Mouse (Mus musculus) lung, embryonic 16.5 days (tissue): ENCODE measurements at regions not wholly inside any gene's neighbourhood (a gene's known extent, or its start where the extent isn't known, plus 50 kb on each side); places are given as distances from the start of the nearest gene placed in this dataset.

ENCODE experiments used
- ATAC-seq: fragments of 200-750 bp; cut with Nextera tagmentation; 2 replicates; pipeline ENCODE4 v1.8.0; 2017; ENCODE audit warnings: low read depth, mild to moderate bottlenecking, moderate library complexity
- H3K27ac ChIP-seq: fragments of 300-500 bp; sonication (generic); 2 replicates; pipeline ENCODE4 v1.5.1; 2014; ENCODE audit warnings: mild to moderate bottlenecking, control low read depth, low read length
- H3K27me3 ChIP-seq: fragments of 300-500 bp; sonication (generic); 2 replicates; pipeline ENCODE4 v1.6.1; 2014; ENCODE audit warnings: low read depth, low read length, mixed read lengths; ENCODE audit not compliant: control insufficient read depth, insufficient read depth
- H3K36me3 ChIP-seq: fragments of 300-500 bp; sonication (generic); 2 replicates; pipeline ENCODE4 v1.6.1; 2014; ENCODE audit warnings: low read length; ENCODE audit not compliant: control insufficient read depth, insufficient read depth
- H3K4me1 ChIP-seq: fragments of 300-500 bp; sonication (generic); replicated peaks from 2 replicates; pipeline ENCODE4 v1.6.1; 2014; ENCODE audit warnings: low read length, mixed read lengths; ENCODE audit not compliant: control insufficient read depth, insufficient read depth
- H3K4me2 ChIP-seq: fragments of 300-500 bp; sonication (generic); 2 replicates; pipeline ENCODE4 v1.6.1; 2014; ENCODE audit warnings: low read depth, low read length, control low read depth
- H3K4me3 ChIP-seq: fragments of 300-500 bp; sonication (generic); 2 replicates; pipeline ENCODE4 v1.5.1; 2014; ENCODE audit warnings: mild to moderate bottlenecking, low read length, control low read depth
- H3K9ac ChIP-seq: fragments of 300-500 bp; sonication (generic); 2 replicates; pipeline ENCODE4 v1.6.1; 2014; ENCODE audit warnings: low read length, control low read depth
- H3K9me3 ChIP-seq: fragments of 300-500 bp; sonication (generic); 2 replicates; pipeline ENCODE4 v1.6.1; 2016; ENCODE audit warnings: low read length; ENCODE audit not compliant: control insufficient read depth
- WGBS: fragments of 180-500 bp; shearing (Covaris S2); extraction: QIAGEN DNeasy Blood & Tissue Kit; methylation state at CpG from one replicate; pipeline ENCODE4 v1.1.7; 2014; 5-methylcytosine and 5-hydroxymethylcytosine counted together

DNA sequence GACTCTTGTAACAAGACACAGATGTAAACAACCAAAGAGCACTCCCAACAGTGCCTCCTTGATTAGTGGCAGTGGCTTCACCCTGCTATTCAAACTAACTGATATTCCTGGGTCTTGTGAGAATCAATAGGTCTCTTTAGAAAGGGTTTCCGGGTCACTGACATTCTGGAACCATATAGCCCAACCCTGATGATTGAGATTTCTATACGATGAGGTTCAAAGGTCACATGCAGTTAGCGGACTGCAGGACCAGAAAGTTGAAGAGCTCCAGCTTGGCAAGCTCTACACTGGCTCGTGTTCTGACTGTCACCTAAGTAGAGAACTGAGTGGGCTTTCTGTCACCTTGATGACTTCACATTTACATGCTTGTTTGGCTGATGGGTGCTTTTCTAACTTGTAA is 235.4 kb upstream of the Meis1 start:
- Histone ChIP-seq H3K4me1 (no peaks in the 10 kb centered on the region; the same call in 1 of the 2 replicates), H3K4me3 (no peak overlapping the region), H3K9me3 (no peaks in the 10 kb centered on the region), H3K36me3 (no peaks in the 10 kb centered on the region), H3K27me3 (no peaks in the 10 kb centered on the region), H3K9ac (no peak overlapping the region), H3K4me2 (no peak overlapping the region), H3K27ac (no peak overlapping the region)
- ATAC-seq = no peak; the same call in 1 of the 2 replicates
- WGBS = 32% methylated on average over 4 of the region's 4 CpGs

DNA sequence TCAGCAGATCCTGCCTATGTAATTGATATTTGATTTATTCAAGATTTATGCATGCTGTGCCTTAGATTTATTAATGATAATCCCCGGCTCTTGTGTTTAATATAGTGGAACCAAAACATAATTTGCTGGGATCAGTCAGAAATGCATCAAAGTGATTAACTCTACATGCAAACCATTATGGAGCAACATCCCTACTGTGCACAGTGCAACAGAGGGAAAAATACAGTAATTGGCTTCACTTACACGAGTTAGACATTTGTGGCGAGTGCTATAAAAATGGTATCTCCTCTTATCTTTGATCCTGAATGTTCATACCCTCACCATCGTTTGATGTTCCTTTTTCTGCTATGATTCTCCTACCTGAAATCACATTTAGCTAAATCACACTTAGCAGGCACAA is 238.8 kb upstream of the Meis1 start:
- no peak for ATAC-seq
- Histone ChIP-seq H3K27ac (no peak overlapping the region), H3K4me2 (no peak overlapping the region), H3K4me3 (no peak overlapping the region), H3K36me3 (no peaks in the 10 kb centered on the region), H3K4me1 (no peaks in the 10 kb centered on the region; the same call in 1 of the 2 replicates), H3K9me3 (no peaks in the 10 kb centered on the region), H3K27me3 (no peaks in the 10 kb centered on the region), H3K9ac (no peak overlapping the region)
- 74% methylated on average over 4 of the region's 4 CpGs for WGBS

DNA sequence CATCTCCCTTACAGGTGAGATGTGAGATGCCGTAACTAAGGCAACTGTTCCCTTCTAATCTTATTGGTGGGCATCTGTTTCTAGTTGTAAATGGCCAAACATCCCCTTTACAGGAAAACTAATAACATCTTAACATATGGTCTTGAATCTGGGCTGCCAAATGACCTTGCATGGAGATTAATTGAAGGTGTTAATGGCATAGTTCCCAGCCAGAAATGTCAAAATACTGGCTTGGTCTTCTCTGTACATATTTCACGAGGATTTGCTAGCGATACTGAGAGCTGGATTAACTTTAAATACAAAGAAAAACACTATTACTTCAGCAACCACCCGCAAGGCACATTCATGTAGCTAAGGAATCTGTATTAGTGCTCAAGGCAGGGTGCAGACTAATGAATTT is 244.0 kb upstream of the Meis1 start:
- 82% methylated on average over 4 of the region's 4 CpGs for WGBS
- Histone ChIP-seq H3K27ac (no peak overlapping the region), H3K4me3 (no peak overlapping the region), H3K4me2 (no peak overlapping the region), H3K4me1 (no peaks in the 10 kb centered on the region), H3K27me3 (no peaks in the 10 kb centered on the region), H3K9ac (no peak overlapping the region), H3K36me3 (no peaks in the 10 kb centered on the region), H3K9me3 (no peaks in the 10 kb centered on the region)
- no peak for ATAC-seq

DNA sequence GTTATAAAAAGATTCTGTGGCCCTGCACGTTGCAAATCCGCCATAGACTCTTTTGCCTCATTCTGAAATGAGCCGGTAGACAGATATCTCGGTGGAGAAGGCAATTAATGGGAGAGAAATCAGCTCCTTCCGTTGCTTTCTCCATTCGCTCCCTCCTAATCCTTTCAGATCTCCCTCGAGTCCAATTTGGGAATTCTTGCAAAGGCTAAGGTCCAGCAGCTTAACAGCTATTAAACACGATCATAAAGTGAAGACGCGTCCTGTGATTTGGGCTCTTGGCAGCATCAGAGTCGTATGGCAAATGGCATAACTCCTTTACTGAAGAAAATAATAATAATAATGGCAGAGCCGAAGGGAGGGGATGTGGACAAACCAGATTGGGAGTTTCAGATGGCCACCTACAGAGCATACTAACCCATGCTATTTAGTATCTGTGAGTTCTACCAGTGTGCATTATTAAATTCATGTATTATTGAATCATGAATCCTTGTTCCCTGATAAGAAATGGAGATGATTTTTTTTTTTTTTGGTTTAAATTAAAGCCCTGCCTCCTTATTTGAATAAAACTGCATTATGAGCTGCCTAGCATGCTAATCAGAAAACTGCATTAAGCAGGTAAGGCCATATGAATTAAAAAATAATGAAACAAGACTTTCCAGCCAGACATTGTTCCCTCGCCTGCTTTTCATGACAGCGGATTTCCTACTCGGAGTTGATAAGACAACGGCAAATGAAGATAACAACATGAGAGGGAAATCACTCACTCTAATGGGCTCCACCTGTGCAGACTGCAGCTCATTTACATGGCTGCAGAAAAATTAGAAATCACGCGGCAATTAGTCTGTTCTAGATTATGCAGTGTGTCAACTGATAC is 246.2 kb upstream of the Meis1 start:
- H3K4me1 ChIP-seq = no peaks in the 10 kb centered on the region
- no peak overlapping the region for H3K4me2 ChIP-seq
- H3K4me3 ChIP-seq = no peak overlapping the region
- H3K27me3 ChIP-seq = no peaks in the 10 kb centered on the region
- H3K36me3 ChIP-seq = no peaks in the 10 kb centered on the region
- no peak for ATAC-seq
- no peak overlapping the region for H3K27ac ChIP-seq
- WGBS = 71% methylated on average over 18 of the region's 18 CpGs
- H3K9ac ChIP-seq = no peak overlapping the region
- H3K9me3 ChIP-seq = no peaks in the 10 kb centered on the region

DNA sequence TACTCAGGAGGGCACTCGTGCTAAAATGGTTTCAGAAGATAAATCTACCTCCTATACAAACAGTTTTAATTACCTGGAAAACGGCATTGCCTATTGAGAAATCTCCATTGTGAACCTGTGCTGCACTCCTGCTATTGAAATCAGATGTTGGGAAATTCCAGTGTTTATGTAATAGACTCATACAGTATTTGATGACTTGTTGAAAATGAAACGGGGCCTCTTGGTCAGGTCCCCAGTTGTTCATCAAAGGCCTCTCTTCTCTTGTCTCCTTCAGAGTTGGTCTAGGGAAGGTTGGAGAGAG is 246.8 kb upstream of the Meis1 start:
- Histone ChIP-seq H3K9me3 (no peaks in the 10 kb centered on the region), H3K27me3 (no peaks in the 10 kb centered on the region), H3K9ac (no peak overlapping the region), H3K4me1 (no peaks in the 10 kb centered on the region), H3K4me3 (no peak overlapping the region), H3K4me2 (no peak overlapping the region), H3K27ac (no peak overlapping the region), H3K36me3 (no peaks in the 10 kb centered on the region)
- WGBS = 34% methylated on average over 3 of the region's 3 CpGs
- no peak for ATAC-seq

DNA sequence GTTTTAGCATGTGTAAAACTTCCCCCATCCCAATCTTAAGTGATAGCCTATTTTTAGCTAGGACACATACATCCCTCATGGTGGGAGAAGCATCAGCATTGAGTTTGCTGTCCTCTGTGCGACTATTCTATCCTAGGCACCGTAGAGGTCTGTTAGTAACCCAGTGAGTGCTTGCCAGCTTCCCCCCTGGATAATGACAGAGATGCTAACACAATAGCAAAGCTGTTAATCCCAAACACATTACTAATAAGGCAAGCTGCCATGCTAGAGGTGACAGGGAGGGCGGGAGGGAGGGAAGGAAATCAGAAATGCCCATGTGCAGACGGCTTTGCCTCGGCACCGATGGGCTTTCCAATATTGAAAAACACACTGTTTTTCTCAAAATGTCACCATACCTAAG is 272.2 kb upstream of the Meis1 start:
- 88% methylated on average over 6 of the region's 6 CpGs for WGBS
- Histone ChIP-seq H3K27me3 (no peaks in the 10 kb centered on the region), H3K9me3 (no peaks in the 10 kb centered on the region), H3K4me3 (no peak overlapping the region), H3K4me2 (no peak overlapping the region), H3K9ac (no peak overlapping the region), H3K27ac (no peak overlapping the region), H3K4me1 (no peaks in the 10 kb centered on the region), H3K36me3 (no peaks in the 10 kb centered on the region)
- ATAC-seq = no peak

DNA sequence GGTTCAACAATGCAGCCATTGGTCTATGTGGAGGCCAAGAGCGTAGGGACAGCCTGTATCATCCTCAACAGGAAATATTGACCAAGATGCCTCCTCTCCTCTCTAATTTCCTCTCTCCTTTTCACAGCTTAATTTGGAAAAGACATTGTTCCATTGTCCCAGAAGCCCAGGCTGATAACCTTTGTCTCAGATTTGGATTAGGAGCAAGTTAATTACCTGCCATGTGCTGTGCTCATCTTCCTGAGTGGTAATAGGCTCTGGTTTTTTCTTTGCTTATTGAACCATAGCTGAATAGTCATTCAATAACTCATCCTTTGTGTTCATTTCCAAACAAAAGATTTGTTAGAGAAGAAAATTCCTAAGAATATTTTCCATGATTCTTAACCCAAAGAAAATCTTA is 280.6 kb upstream of the Meis1 start:
- Histone ChIP-seq H3K27me3 (no peaks in the 10 kb centered on the region), H3K36me3 (no peaks in the 10 kb centered on the region), H3K9me3 (no peaks in the 10 kb centered on the region), H3K4me3 (no peak overlapping the region), H3K9ac (no peak overlapping the region), H3K27ac (no peak overlapping the region), H3K4me2 (no peak overlapping the region), H3K4me1 (no peaks in the 10 kb centered on the region)
- no peak for ATAC-seq
- WGBS = 89% methylated on average over 1 of the region's 1 CpGs

DNA sequence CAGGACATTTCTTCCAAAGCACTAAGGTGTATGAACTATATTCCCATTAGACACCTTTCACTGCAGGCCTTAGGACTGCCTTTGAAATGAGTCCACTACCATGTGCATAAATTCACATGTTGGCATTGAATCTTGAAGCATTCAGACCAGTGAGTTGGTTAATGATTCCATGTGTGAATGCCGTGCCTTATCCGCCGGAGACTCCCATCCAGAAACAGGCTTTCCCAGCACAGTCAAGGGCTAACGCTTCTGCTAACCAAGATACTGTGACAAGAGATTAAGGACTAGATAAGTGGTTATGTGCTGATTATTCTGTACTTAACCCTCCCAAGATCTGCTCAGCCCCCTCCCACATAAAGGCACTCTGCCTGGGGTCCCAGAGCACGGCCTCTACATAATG is 287.9 kb upstream of the Meis1 start:
- H3K9ac ChIP-seq = no peak overlapping the region
- H3K4me3 ChIP-seq = no peak overlapping the region
- H3K4me1 ChIP-seq = no peaks in the 10 kb centered on the region; the same call in 1 of the 2 replicates
- no peak overlapping the region for H3K27ac ChIP-seq
- WGBS = 70% methylated on average over 5 of the region's 5 CpGs
- H3K36me3 ChIP-seq = no peaks in the 10 kb centered on the region
- no peaks in the 10 kb centered on the region for H3K27me3 ChIP-seq
- no peak for ATAC-seq
- no peak overlapping the region for H3K4me2 ChIP-seq
- no peaks in the 10 kb centered on the region for H3K9me3 ChIP-seq

DNA sequence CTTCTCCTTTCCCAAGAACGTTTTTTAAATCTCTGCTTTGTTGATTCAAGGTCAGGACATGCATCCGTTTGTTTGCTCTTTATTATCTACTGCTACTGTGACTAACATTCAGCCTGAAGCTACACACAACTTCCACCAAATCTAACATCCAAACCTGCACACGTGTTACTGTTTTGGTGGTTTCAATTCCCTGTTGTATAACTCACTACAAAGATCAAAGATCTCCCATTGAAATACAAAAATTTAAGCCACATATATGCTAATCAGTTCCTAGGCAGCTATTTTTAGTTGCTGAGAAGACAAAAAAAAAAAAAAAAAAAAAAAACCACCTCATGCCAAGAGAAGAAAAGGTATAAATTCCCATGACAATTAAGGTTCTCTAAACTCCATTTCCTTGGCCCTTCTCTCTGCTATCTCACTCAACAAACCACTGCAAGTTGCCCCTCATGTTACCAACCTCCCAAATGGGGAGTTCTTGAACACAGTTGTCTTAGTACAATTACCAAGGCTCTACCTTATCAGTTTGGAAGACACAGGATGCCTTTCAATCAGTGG is 312.0 kb upstream of the Meis1 start:
- no peak overlapping the region for H3K4me2 ChIP-seq
- WGBS = 47% methylated on average over 2 of the region's 3 CpGs
- H3K4me1 ChIP-seq = no peaks in the 10 kb centered on the region
- no peak overlapping the region for H3K9ac ChIP-seq
- no peak for ATAC-seq
- no peaks in the 10 kb centered on the region for H3K36me3 ChIP-seq
- H3K9me3 ChIP-seq = no peaks in the 10 kb centered on the region
- H3K27me3 ChIP-seq = no peaks in the 10 kb centered on the region
- H3K4me3 ChIP-seq = no peak overlapping the region
- no peak overlapping the region for H3K27ac ChIP-seq
